Mouse (Mus musculus) heart, embryonic 11.5 days (tissue): ENCODE data around the gene 2810006K23Rik. TPM values are rescaled to one million over a fixed set of nuclear protein-coding genes. Genes with fewer than 3 reads are reported as not detected.

ENCODE experiments used
- ATAC-seq: fragments of 200-750 bp; cut with Nextera tagmentation; replicated peaks from 2 replicates; pipeline ENCODE4 v1.8.0; 2017; ENCODE audit warnings: moderate library complexity; ENCODE audit not compliant: insufficient number of reproducible peaks, low FRiP score, low TSS enrichment
- H3K27ac ChIP-seq: fragments of 300-500 bp; sonication (generic); 2 replicates; pipeline ENCODE4 v1.5.1; 2014; ENCODE audit warnings: mild to moderate bottlenecking, low read depth, low read length
- H3K27me3 ChIP-seq: fragments of 300-500 bp; sonication (generic); 2 replicates; pipeline ENCODE4 v1.6.1; 2014; ENCODE audit warnings: mild to moderate bottlenecking, low read length, mixed read lengths; ENCODE audit not compliant: control insufficient read depth, insufficient read depth
- H3K36me3 ChIP-seq: fragments of 300-500 bp; sonication (generic); 2 replicates; pipeline ENCODE4 v1.6.1; 2014; ENCODE audit warnings: mild to moderate bottlenecking, low read length, moderate library complexity, mixed read lengths; ENCODE audit not compliant: control insufficient read depth, insufficient read depth
- H3K4me1 ChIP-seq: fragments of 300-500 bp; sonication (generic); 2 replicates; pipeline ENCODE4 v1.6.1; 2014; ENCODE audit warnings: low read length; ENCODE audit not compliant: control insufficient read depth, insufficient read depth
- H3K4me2 ChIP-seq: fragments of 300-500 bp; sonication (generic); 2 replicates; pipeline ENCODE4 v1.6.1; 2014; ENCODE audit warnings: mild to moderate bottlenecking, moderate library complexity
- H3K4me3 ChIP-seq: fragments of 300-500 bp; sonication (generic); 2 replicates; pipeline ENCODE4 v1.5.1; 2014; ENCODE audit warnings: low read depth, low read length
- H3K9ac ChIP-seq: fragments of 300-500 bp; sonication (generic); 2 replicates; pipeline ENCODE4 v1.6.1; 2014; ENCODE audit warnings: mild to moderate bottlenecking, low read depth, low read length, moderate library complexity
- H3K9me3 ChIP-seq: fragments of 300-500 bp; sonication (generic); replicated peaks from 2 replicates; pipeline ENCODE4 v1.6.1; 2016; ENCODE audit warnings: low read length; ENCODE audit not compliant: control insufficient read depth
- WGBS: fragments of 180-500 bp; shearing (Covaris S2); extraction: QIAGEN DNeasy Blood & Tissue Kit; methylation state at CpG from one replicate; pipeline ENCODE4 v1.1.7; 2014; ENCODE audit not compliant: insufficient replicate concordance; 5-methylcytosine and 5-hydroxymethylcytosine counted together
- polyA plus RNA-seq: library from polyadenylated mRNA; unstranded; fragments of >200 nt; fragmentation: Nextera tagmentation; extraction: Ambion mirVana; gene quantifications from 2 replicates; pipeline ENCODE4 v1.2.1, GENCODE M21; 2014

2810006K23Rik gene
- polyA plus RNA-seq, 1 experiment from 2014 or later = 14.8 TPM

GRCm38 (mm10) chr5:124387932-124388331, 60.0 kb downstream of the 2810006K23Rik start:
- no peak overlapping the region for H3K4me3 ChIP-seq
- 80% methylated on average over 5 of the region's 5 CpGs for WGBS
- ATAC-seq = no peak
- no peak overlapping the region for H3K9ac ChIP-seq
- H3K4me2 ChIP-seq = no peak overlapping the region
- no peaks in the 10 kb centered on the region for H3K27me3 ChIP-seq
- H3K9me3 ChIP-seq = no peaks in the 10 kb centered on the region
- H3K4me1 ChIP-seq = no peaks in the 10 kb centered on the region
- peaks cover 24% of the 10 kb centered on the region for H3K36me3 ChIP-seq
- H3K27ac ChIP-seq = no peak overlapping the region

Other genes starting within 250 kb of the 2810006K23Rik start
- gene Abcb9, start 232.3 kb upstream of the 2810006K23Rik start, polyA plus RNA-seq = 1.1 and 1.4 TPM in 2 replicates
- 13.6 and 14.8 TPM in 2 replicates for gene Ogfod2, start 215.8 kb upstream of the 2810006K23Rik start, polyA plus RNA-seq
- 65.7 and 74.6 TPM in 2 replicates for gene Arl6ip4, start 212.0 kb upstream of the 2810006K23Rik start, polyA plus RNA-seq
- gene Pitpnm2, start 78.3 kb upstream of the 2810006K23Rik start, polyA plus RNA-seq = 7.0 and 7.8 TPM in 2 replicates
- 11.5 and 15.5 TPM in 2 replicates for gene Mphosph9, start 117 bp upstream of the 2810006K23Rik start, polyA plus RNA-seq
- 94.3 and 96.8 TPM in 2 replicates for gene Cdk2ap1, start 35.0 kb downstream of the 2810006K23Rik start, polyA plus RNA-seq
- gene Sbno1, start 97.9 kb downstream of the 2810006K23Rik start, polyA plus RNA-seq = 59.9 and 81.6 TPM in 2 replicates
- 89.5 and 93.9 TPM in 2 replicates for gene Kmt5a, start 111.8 kb downstream of the 2810006K23Rik start, polyA plus RNA-seq
- 15.5 and 16.3 TPM in 2 replicates for gene Rilpl2, start 150.3 kb downstream of the 2810006K23Rik start, polyA plus RNA-seq
- gene Snrnp35, start 155.0 kb downstream of the 2810006K23Rik start, polyA plus RNA-seq = 12.4 and 12.8 TPM in 2 replicates
- 25.3 and 27.6 TPM in 2 replicates for gene Rilpl1, start 203.3 kb downstream of the 2810006K23Rik start, polyA plus RNA-seq
- 490 and 526 TPM in 2 replicates for gene Tmed2, start 212.6 kb downstream of the 2810006K23Rik start, polyA plus RNA-seq
- gene Ddx55, start 224.8 kb downstream of the 2810006K23Rik start, polyA plus RNA-seq = 7.5 and 8.4 TPM in 2 replicates